Mouse (Mus musculus): ENCODE results near the gene Tmem109.

The Tmem109 gene

GRCm38 (mm10) chr19:10842914-10843313 lies 38.9 kb downstream of the Tmem109 start:
- CTCF ChIA-PET, result interaction anchor here (0.6 kb wide), 2 partner anchors 38 to 905 kb away, joined by 5 to 8 read pairs; no protein-coding TSS in a partner anchor

- CTCF ChIA-PET, result interaction anchor here (0.6 kb wide), 1 partner anchor 39 kb away, joined by 5 read pairs; no protein-coding TSS in a partner anchor
These were observed 39.8 kb downstream of the Tmem109 start for GRCm38 (mm10) chr19:10841721-10842626.

- CTCF ChIA-PET, result no interaction called here
These were observed 42.5 kb downstream of the Tmem109 start, which contains the start of gene Slc15a3 for GRCm38 (mm10) chr19:10839010-10839892. Slc15a3 (plus strand) TSS chr19:10839727.

- CTCF ChIA-PET, result interaction anchor here (0.7 kb wide), 1 partner anchor 133 kb away, joined by 3 read pairs; no protein-coding TSS in a partner anchor
These were observed 46.1 kb downstream of the Tmem109 start for GRCm38 (mm10) chr19:10835671-10836070.

- CTCF ChIA-PET, result no interaction called here
These were observed 48.2 kb downstream of the Tmem109 start for GRCm38 (mm10) chr19:10833611-10834010.

- CTCF ChIA-PET, result interaction anchor here (0.6 kb wide), 1 partner anchor 49 kb away, joined by 5 read pairs; no protein-coding TSS in a partner anchor
These were observed 49.8 kb downstream of the Tmem109 start for GRCm38 (mm10) chr19:10832030-10832429.

GRCm38 (mm10) chr19:10831424-10831823 lies 50.4 kb downstream of the Tmem109 start:
- CTCF ChIA-PET, result interaction anchor here (0.6 to 1.0 kb wide), 3 partner anchors 111 to 135 kb away, joined by 3 to 11 read pairs (median 4); no protein-coding TSS in a partner anchor

GRCm38 (mm10) chr19:10829436-10830175 lies 52.2 kb downstream of the Tmem109 start, which contains the start of gene Cd6:
Cd6 (minus strand) TSS chr19:10830058.
- CTCF ChIA-PET, result no interaction called here

GRCm38 (mm10) chr19:10828321-10828720 lies 53.5 kb downstream of the Tmem109 start:
- CTCF ChIA-PET, result no interaction called here

GRCm38 (mm10) chr19:10824061-10824460 lies 57.7 kb downstream of the Tmem109 start:
- CTCF ChIA-PET, result no interaction called here

- CTCF ChIA-PET, result no interaction called here
These were observed 59.3 kb downstream of the Tmem109 start for GRCm38 (mm10) chr19:10822534-10822933.

- CTCF ChIA-PET, result no interaction called here
These were observed 60.5 kb downstream of the Tmem109 start for GRCm38 (mm10) chr19:10821319-10821718.

All from spleen, embryonic (tissue).